Mouse (Mus musculus): ENCODE results near the gene Nedd9.

Nedd9 gene

GRCm38 (mm10) chr13:41408374-41408952 is 78.7 kb downstream of the Nedd9 start:
- no peak for DNase-seq

DNA sequence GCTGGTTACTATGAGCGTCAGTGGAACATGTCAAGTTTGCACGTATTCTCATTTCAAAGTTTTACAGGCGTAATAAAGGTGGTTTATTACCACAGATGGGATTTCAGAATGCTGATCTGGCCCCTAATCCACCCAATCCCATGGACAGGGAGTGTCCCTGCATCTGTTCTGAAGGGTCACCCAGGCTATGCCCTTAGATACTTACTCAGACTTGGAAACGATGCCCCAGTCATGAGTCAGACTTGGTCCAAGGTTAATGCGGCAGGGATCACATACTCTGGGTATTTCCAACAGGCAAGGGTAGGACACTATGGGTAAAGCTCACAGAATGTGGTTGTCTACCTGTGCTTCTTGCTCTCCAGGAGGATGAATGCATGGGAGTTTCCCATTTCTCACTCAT is 82.2 kb downstream of the Nedd9 start:
- no peak for DNase-seq

- no peak for DNase-seq
These were observed 83.3 kb downstream of the Nedd9 start for GRCm38 (mm10) chr13:41403838-41404237.

- no peak for DNase-seq
These were observed 84.6 kb downstream of the Nedd9 start for GRCm38 (mm10) chr13:41402441-41403003.

DNA sequence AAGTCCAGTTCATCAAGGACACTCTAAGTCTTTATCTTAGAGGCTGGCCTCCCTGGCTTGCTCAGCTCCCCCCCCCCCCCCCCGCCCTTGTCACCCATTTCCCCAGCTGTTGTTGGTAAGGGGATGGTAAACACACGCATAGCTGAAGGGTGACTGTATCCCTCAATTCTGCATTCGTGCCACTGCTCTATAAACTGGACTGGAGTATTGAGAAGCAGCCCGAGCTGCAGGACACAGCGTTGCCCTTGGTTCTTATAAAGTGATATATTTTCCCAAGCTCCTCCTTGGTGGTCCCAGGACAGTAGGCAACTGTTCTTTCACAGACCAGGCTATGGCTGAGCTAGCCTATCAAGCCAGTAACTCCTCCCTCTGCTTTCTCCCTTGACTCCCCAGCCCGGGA is 85.4 kb downstream of the Nedd9 start:
- DNase-seq, result no peak

DNA sequence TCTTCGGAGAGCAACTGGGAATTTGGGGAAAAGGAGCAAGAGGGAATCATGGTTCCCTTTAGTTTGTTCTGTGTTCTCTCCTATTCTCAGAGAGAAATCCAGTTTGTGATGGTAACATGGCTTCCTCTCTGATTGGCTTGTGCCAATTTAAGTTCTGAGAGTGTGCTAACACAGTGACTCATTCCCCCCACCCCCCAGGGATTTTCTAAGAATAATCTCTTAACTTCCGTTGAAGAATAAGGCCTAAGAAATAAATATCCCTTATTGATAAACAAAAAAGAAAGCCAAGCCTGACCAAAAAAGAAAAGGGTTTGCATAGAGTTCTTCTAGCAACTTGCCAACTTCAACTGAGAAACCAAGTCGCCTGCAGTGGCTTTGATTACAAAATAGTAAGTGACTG is 86.9 kb downstream of the Nedd9 start:
- DNase-seq, result no peak

- DNase-seq, result no peak
These were observed 95.0 kb downstream of the Nedd9 start for GRCm38 (mm10) chr13:41392191-41392590.

- no peak for DNase-seq
These were observed 96.5 kb downstream of the Nedd9 start for GRCm38 (mm10) chr13:41390698-41391097.

- DNase-seq, result peak in 1 of 2 experiments; percentile 11
These were observed 100.6 kb downstream of the Nedd9 start for GRCm38 (mm10) chr13:41386581-41386980.

DNA sequence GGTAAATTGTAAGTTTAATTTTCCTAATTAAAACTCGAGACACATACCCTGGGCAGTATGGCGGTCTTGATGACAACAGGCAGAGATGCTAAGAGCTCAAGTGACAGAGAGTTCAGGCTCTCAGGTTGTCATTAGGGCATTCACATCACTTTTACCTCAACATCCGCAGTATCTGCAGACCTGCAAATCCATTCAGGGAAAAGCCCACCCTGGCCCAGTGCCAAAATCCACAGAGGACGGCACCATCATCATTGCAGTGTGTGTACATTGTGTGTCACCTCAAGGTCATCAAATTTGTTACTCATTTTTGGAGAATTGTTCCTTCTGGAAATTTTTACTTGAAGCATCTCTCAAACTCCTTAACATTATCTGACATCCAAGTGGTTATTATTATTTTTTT is 102.3 kb downstream of the Nedd9 start:
- peak in 1 of 2 experiments; percentile 13 for DNase-seq

GRCm38 (mm10) chr13:41382635-41383034 is 104.5 kb downstream of the Nedd9 start:
- no peak for DNase-seq

- DNase-seq, result no peak
These were observed 105.2 kb downstream of the Nedd9 start for GRCm38 (mm10) chr13:41381806-41382546.

- no peak for DNase-seq
These were observed 105.9 kb downstream of the Nedd9 start for GRCm38 (mm10) chr13:41381041-41381805.

GRCm38 (mm10) chr13:41379951-41380465 is 107.2 kb downstream of the Nedd9 start:
- DNase-seq, result no peak

- no peak for DNase-seq
These were observed 108.7 kb downstream of the Nedd9 start for GRCm38 (mm10) chr13:41378462-41378861.

GRCm38 (mm10) chr13:41377856-41378255 is 109.3 kb downstream of the Nedd9 start:
- no peak for DNase-seq

GRCm38 (mm10) chr13:41377011-41377431 is 110.1 kb downstream of the Nedd9 start:
- DNase-seq, result no peak

GRCm38 (mm10) chr13:41376111-41376510 is 111.1 kb downstream of the Nedd9 start:
- DNase-seq, result no peak

DNA sequence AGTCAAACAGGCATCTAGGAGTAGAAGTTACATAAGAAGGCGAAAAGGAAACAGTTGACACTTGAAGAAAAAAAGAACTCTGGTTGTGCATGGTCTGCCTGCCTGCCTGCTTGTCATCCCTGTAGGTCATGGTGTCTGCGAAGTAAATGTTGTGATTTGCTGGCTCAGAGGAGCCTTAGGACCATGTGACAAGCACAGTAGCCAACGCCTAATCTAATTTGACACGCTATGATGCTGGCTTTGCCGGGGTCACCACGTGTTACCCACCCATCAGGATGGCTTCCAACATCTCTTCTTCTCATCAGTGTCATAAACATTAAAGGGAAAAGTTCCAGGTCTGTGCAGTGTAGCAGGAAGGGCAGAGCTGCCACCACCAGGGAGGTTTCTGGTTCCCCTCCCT is 111.5 kb downstream of the Nedd9 start:
- DNase-seq, result no peak

- DNase-seq, result no peak
These were observed 112.3 kb downstream of the Nedd9 start for GRCm38 (mm10) chr13:41374886-41375285.

DNA sequence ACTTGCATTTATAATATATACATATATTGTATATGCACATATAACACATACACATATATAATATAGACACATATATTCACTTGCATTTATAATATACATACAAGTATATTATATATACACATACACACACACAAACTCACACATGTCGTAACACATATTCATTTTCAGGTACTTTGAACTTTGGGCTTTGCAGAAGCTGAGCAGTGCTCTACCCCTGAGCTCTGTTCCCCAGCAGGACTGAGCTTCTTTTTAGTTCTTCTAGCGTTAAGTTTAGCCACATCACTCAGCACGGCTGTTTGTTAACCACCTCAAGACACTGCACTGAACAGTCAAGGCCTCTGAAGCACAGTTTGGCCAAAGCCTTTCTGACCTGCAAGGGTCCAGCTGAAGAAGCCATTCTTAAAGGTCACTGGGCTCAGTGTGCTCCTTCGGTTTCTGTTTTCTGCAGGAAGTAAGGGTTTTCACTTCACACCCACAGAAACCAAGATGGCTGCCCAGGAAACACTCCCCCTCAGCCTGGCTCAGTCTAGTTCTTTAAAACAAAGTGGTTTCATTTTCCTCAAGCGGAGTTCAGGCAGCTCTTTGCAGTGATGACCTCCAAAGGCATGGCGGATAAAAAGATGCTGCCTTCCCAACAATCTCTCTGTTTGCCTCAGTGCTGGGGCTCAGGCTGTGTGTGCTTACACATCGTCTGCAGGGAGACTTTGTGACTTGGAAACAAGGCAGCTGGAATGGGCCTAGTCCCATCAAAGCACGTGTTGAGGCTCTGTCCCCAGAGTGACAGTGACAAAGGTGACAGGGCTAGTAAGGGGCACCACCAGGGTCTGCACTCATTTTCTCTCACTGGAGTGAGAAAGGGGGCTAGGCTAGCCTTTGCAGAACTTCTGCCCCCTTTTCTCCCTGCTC is 114.4 kb downstream of the Nedd9 start:
- DNase-seq, result no peak

DNA sequence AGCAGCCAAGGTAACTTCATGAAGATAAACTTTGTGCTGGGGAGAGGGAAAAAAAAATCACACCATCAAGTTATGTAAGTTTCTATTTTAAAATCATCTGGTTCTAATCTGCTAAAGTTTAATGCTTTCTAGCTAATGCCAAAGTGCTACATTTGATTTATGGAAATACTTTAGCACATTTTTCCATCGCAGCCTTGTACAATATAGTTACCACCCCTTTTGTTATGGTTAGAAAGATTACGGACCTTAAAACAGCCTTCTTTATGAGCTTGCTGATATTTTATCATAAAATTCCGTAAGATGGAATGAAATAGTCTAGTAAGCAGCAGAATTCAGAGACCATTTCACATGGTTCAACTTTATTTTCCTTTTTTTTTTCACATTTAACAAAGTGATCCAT is 115.6 kb downstream of the Nedd9 start:
- no peak for DNase-seq
